24 mouse cellular contexts compared by ENCODE assay signal in genomic region chr13:113170256-113170655, GRCm38 (mm10). TPM values are rescaled to one million over a fixed set of nuclear protein-coding genes. Genes with fewer than 3 reads are reported as not detected.
DNase-seq lines count a peak whose midpoint lies in the region; TF ChIP-seq lines count a peak whose summit lies in the region.
"Had no signal": no experiment of that assay in that cellular context is flagged by ENCODE, and none has a peak within 500 bp of the region (broad histone marks: within the 10 kb centered on the region; RNA-seq: fewer than 3 reads in every experiment).

No protein-coding gene starts in this region.

- TF ChIP-seq POLR2A in kidney, adult 2 months (IDR thresholded peaks at IDR 0.05; ENCODE audit: low read depth, low read length) = no peak

- intact Hi-C loops in heart, postnatal 25 days (cut with DNase I) = no loop called here

- H3K27ac ChIP-seq in kidney, adult 2 months (ENCODE audit: insufficient read depth, low read depth, low read length) = peak overlapping the region; percentile 55; the same call in 1 of the 2 replicates
- 0 out of 2 replicates have a peak overlapping the region, but pooled peaks have one; percentile 50 for H3K27ac ChIP-seq in brown adipose tissue, adult 24 weeks (replicated peaks; ENCODE audit: low read depth, low read length)
- H3K27ac ChIP-seq in layer of hippocampus, adult 2 months = no peak overlapping the region
- H3K27ac ChIP-seq: heart, adult 2 months; heart, embryonic 15.5 days; liver, embryonic 13.5 days; neural tube, embryonic 12.5 days had no signal

- peaks cover 9% of the 10 kb centered on the region; the same call in 1 of the 2 replicates for H3K4me1 ChIP-seq in kidney, adult 2 months (ENCODE audit: control insufficient read depth, insufficient read depth, low read length)
- peaks cover 5% of the 10 kb centered on the region; the same call in 1 of the 2 replicates for H3K4me1 ChIP-seq in brown adipose tissue, adult 24 weeks (ENCODE audit: control insufficient read depth, insufficient read depth, insufficient read length, low read length)
- H3K4me1 ChIP-seq: heart, embryonic 15.5 days; liver, embryonic 13.5 days; neural tube, embryonic 12.5 days had no signal

- no peaks in the 10 kb centered on the region for H3K36me3 ChIP-seq in kidney, adult 2 months (ENCODE audit: control insufficient read depth, insufficient read depth, low read length)
- H3K36me3 ChIP-seq: heart, embryonic 15.5 days; liver, embryonic 13.5 days; neural tube, embryonic 12.5 days had no signal

- TF ChIP-seq CTCF in kidney, adult 2 months (conservative IDR thresholded peaks at IDR 0.05; ENCODE audit: insufficient read depth, insufficient read length, low read depth, low read length) = no peak
- TF ChIP-seq CTCF in layer of hippocampus, adult 2 months (conservative IDR thresholded peaks at IDR 0.05) = no peak

- DNase-seq in kidney, adult 2 months = peak; percentile 35
- DNase-seq in kidney, postnatal 25 days = no peak
- peak; percentile 11 for DNase-seq in thymus, postnatal 14 days
- DNase-seq in thymus, adult 18-20 months = no peak
- DNase-seq in right cerebral cortex, adult 18-20 months = no peak
- DNase-seq in heart, postnatal 25 days (ENCODE audit: low spot score) = no peak
- DNase-seq in layer of hippocampus, adult 2 months (ENCODE audit: low spot score in 2 of 2) = no peak
- DNase-seq: adrenal gland, postnatal 25 days; cerebellum, adult 9-10 months; gastrocnemius, postnatal 10 days; heart, adult 2 months; kidney, postnatal 4 days; left cerebral cortex, postnatal 4 days; liver, embryonic 13.5 days; lung, postnatal 10 days; spleen, adult 18-20 months had no signal

- H3K4me3 ChIP-seq in kidney, adult 2 months (ENCODE audit: insufficient read depth, low read depth, low read length) = no peak overlapping the region
- no peak overlapping the region for H3K4me3 ChIP-seq in brown adipose tissue, adult 24 weeks (ENCODE audit: insufficient read depth, low read depth, low read length)
- H3K4me3 ChIP-seq in layer of hippocampus, adult 2 months = no peak overlapping the region
- H3K4me3 ChIP-seq: heart, adult 2 months; heart, embryonic 15.5 days; liver, embryonic 13.5 days; neural tube, embryonic 12.5 days had no signal

- H3K27me3 ChIP-seq in kidney, adult 2 months (replicated peaks; ENCODE audit: control insufficient read depth, insufficient read depth, low read length) = no peaks in the 10 kb centered on the region
- H3K27me3 ChIP-seq: heart, embryonic 15.5 days; liver, embryonic 13.5 days; neural tube, embryonic 12.5 days had no signal

RNA-seq across cellular contexts. Expression of gene Esm1, which starts 39.2 kb away (rescaled TPM):
- 16.4 and 16.6 TPM in 2 replicates for polyA plus RNA-seq in kidney, adult 2 months (2012; rRNA removed)
- polyA plus RNA-seq in brown adipose tissue, adult 24 weeks (2012; ENCODE audit: insufficient read depth, insufficient read length, missing spikeins) = not detected in 2 replicates
- under 1 TPM; 0.70 to 0.95 TPM for total RNA-seq in heart, postnatal 25 days (2021)
- total RNA-seq in layer of hippocampus, adult 2 months (2021) = not detected

RNA-seq across cellular contexts. Expression of gene Gzmk, which starts 55.5 kb away (rescaled TPM):
- not detected in 2 replicates for polyA plus RNA-seq in kidney, adult 2 months (2012; rRNA removed)
- polyA plus RNA-seq in brown adipose tissue, adult 24 weeks (2012; ENCODE audit: insufficient read depth, insufficient read length, missing spikeins) = not detected in 2 replicates
- not detected for total RNA-seq in heart, postnatal 25 days (2021)
- total RNA-seq in layer of hippocampus, adult 2 months (2021) = under 1 TPM in 1 of 2 experiments, not detected in 1; 0.28 TPM
- total RNA-seq: adrenal gland, postnatal 25 days; gastrocnemius, postnatal 10 days; heart, adult 2 months; left cerebral cortex, postnatal 4 days; midbrain, postnatal 0 days had no signal
- polyA plus RNA-seq: embryonic facial prominence, embryonic 14.5 days; forebrain, embryonic 11.5 days; heart, adult 2 months; heart, embryonic 15.5 days; hindbrain, embryonic 11.5 days; intestine, postnatal 0 days; liver, embryonic 13.5 days; midbrain, postnatal 0 days; neural tube, embryonic 12.5 days had no signal

Comparison
In these comparisons a context has a peak if more than half of its experiments do, and no peak if none do; other contexts are left out.
1. DNase-seq: peak in kidney, adult 2 months (single experiment) and thymus, postnatal 14 days (single experiment); none in kidney, postnatal 25 days (0 of 2), thymus, adult 18-20 months (0 of 2), right cerebral cortex, adult 18-20 months (single experiment), heart, postnatal 25 days (single experiment) and layer of hippocampus, adult 2 months (0 of 2).